Mouse (Mus musculus): Measurements from ENCODE around the gene Itga8. TPM values are rescaled to one million over a fixed set of nuclear protein-coding genes. Genes with fewer than 3 reads are reported as not detected.

The Itga8 gene
- polyA plus RNA-seq, 2 experiments from 2014 or later, result not detected

DNA sequence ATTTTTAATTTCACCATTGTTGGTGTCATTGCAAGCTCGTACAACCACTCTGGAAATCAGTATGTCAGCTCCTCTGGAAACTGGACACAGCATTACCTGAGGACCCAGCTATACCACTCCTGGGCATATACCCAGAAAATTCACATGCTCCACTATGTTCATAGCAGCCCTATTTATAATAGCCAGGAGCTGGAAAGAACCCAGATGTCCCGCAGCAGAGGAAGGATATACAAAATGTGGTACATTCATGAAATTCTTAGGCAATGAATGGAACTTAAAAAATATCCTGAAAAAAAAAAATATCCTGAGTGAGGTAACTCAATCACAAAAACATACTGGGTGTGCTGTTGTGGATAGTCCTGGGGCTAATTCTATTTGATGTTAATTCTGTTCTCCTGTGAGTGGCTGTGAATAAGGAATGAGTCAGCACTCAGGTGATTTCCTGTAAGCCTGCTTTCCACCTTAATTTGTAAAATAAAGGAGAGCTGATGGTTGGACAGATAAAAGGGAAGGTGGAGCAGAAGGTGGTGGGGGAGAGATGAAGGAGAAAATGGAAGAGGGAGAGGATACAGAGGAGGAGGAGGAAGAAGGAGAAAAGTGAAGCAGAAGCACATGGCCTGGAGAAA is 224.3 kb downstream of the Itga8 start:
- ATAC-seq, result no peak

DNA sequence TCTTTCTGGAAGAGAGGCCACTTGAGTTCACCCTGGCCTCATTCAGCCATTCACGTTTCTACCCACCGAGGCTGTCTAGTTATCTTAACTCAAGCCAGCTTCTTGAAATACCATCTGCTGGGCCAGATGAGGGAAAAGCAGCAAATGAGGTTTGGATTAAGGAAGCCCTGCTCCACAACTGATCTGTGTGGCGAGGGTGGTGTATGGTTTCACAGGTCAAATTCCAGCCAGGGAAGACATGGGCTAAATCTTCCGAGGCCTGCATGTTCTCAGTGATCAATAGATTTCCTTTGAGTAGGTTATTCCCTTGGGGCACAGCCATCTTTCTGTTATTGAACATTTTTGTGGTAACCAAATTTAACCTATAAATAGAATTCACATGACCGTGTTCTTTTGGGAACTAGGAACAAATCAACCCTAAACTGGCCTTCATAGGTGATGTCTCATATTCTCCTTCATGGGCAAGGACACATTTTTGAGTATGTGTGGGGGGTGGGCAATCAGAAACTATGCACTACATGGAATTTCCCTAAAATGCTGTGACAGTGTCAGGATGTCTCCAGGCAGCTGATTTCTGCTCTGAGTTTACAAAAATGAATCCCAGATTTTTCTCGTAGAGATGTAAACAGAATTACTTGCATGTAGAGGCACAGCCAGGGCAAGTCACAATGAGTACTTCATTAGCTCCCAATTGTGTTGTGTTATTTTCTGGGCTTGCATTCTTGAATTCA is 235.9 kb downstream of the Itga8 start:
- ATAC-seq, result no peak

DNA sequence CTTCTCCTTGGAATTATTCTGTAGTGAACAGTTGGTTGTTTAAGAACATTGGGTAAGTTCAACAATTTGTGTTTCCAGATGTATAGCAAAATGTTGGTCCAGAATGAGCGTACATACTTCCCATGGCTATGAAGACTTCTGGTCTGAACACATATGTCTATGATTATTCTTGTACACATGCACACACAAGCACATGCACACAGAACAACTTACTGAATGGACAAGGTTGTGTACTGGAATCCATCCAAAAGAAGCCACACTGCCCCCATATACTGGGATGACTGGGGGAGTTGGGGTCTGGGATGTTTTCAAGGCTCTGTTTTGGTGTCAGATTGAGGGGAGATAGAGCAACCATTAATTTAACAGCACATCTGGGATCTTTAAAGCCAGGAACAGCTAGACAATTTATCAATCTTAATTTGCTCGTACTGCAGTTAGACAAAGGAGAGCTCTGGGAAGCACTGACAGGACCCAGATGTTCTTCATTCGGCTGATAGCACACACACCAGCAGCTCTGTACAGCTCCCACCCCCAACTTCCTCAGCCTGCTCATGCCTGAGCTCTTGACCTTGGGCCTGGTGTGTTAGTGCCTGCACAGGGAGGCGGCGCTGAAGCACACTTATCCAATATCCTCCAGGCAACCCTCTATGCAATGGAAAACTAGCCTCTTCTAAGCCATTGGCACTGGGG is 241.5 kb downstream of the Itga8 start:
- no peak for ATAC-seq

Other genes with a start within 250 kb of the Itga8 start
- 10 to 100 TPM; 37.0 to 41.9 TPM for gene Mindy3, start 117.5 kb upstream of the Itga8 start, polyA plus RNA-seq (2017; shearing (Covaris generic))

All from activated CD4-positive, CD25-positive, alpha-beta regulatory T cell, adult 4 months (primary cell).